Mouse (Mus musculus): ENCODE measurements at regions not wholly inside any gene's neighbourhood (a gene's known extent, or its start where the extent isn't known, plus 50 kb on each side); places are given as distances from the start of the nearest gene placed in this dataset.

GRCm38 (mm10) chr2:146565693-146566092 lies 53.5 kb upstream of the Ralgapa2 start:
- in situ Hi-C loops (cut with MboI, MseI) = no loop called here

GRCm38 (mm10) chr2:146568171-146568842 lies 56.2 kb upstream of the Ralgapa2 start:
- in situ Hi-C loops (cut with MboI, MseI) = no loop called here

DNA sequence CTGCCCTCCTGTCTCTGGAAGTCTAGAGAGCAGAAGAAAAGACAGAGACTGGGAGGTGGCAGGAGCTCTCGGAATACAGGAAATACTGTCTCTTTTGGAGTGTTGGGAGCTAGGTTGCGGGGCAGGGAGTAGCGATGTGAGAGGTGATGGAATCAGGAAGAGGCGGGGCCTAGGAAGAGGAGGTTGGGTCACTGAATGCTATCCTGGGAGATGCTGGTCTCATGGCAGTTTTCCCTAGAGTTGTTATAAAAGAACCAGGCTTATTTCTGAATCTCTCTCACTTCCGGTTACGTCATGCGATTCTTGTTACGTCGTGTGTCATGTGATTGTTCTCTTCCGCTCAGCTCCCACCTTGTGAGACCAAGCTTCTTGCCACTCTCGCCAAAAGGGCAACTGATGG lies 58.9 kb upstream of the Ralgapa2 start:
- in situ Hi-C loops (cut with MboI, MseI) = loop anchor here (10.0 kb wide), 1 partner anchor 1664 kb away; no protein-coding TSS in a partner anchor

DNA sequence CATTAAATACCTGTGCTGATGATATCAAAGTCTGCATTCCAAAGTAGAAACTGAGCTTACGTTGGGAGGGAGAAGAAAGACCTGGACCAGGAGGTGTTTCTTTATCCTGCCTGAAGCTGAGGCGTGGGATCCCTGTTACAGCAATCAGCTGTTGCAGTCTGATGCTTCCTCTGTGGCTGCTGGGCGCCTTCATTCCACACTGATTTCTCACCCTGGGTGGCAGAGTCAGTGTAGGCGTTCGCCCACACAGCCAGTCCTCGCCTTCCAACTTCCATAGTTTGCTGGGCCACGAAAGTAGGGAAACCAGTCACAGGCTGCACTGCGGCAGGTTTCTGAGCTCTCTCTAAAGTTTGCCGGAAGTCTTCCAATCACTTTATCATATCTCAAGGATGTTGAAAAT lies 59.7 kb upstream of the Ralgapa2 start:
- in situ Hi-C loops (cut with MboI, MseI) = loop anchor here (10.0 kb wide), 1 partner anchor 1663 kb away; no protein-coding TSS in a partner anchor

DNA sequence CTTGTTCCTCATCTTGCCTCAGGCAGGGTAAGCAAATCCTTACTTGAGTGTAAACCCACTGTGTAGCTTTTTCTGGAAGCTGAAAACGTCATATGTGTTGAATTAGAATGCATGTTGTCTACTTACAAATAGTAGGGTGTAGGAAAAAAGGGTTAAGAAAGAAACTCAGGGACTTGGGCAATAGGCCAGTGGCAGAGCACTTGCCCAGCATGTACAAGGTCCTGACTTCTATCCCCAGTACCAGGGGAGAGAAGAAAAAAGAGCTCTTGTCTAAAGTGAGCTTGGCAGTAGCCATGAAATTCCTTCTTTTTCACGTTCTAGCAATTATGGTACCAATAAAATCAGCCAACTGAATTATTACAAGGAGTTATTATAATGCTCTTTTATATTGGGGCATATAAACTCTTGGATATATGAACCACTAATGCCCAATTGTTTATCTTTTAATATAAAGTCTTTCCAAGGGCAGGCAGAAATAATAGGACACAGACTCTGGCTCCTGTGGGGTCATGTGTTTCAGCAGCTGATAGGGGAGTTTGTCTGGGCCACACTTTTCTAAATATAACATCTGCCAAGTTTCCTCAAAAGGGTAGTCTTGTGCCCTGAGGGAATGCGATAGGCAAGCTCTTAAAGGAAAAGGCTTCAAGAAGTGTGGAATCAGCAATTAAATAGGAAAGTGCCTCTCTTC lies 63.6 kb upstream of the Ralgapa2 start:
- in situ Hi-C loops (cut with MboI, MseI) = loop anchor here (10.0 kb wide), 1 partner anchor 1659 kb away; no protein-coding TSS in a partner anchor

DNA sequence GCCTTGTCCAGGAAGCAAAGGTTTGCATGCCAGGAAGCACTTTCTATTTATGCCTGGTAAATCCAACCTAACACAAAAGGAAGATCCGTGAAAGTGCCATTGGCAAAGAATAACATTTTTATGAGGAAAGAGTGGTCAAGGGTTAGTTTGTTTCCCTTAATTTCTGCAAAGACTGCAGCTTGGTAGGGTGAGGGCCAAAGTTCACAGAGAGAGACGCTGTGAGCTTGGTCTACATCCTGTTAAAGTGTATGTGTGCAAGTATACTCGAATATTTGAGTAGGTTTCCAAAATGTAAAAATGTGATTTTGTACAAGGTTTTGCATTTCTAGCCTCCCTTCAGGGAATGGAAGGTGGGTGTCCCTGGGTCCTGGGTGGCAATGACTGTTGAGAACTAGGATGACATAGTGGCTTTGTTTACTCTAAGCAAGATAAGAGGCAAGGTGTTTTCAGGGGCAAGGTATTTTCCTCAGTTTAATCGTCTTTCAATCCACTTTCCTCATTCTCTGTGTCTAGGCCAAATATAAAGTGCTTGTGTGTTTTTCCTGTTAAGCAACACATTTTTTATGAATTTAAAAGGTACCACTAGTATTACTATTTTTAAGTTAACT lies 64.3 kb upstream of the Ralgapa2 start:
- in situ Hi-C loops (cut with MboI, MseI) = loop anchor here (10.0 kb wide), 1 partner anchor 1658 kb away; no protein-coding TSS in a partner anchor

DNA sequence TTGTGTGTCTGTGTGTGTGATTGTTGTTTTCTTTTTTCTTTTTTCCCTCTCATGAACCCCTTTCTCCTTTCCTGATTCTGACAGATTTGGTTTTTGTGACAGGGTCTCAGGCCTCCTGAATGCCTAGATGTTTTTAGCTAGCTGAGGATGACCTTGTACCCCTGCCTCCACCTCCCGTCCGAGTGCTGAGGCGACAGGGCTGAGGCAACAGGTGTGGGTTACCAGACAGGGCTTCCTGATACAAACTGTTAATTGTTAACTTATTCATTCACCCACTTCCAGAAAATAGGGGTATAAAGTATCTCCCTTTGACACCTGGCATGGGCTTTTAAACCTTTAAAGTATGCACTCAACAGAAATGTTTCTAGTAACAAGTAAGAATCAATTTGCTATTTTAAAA lies 65.0 kb upstream of the Ralgapa2 start:
- in situ Hi-C loops (cut with MboI, MseI) = loop anchor here (10.0 kb wide), 1 partner anchor 1658 kb away; no protein-coding TSS in a partner anchor

GRCm38 (mm10) chr2:146581220-146581619 lies 69.1 kb upstream of the Ralgapa2 start:
- in situ Hi-C loops (cut with MboI, MseI) = no loop called here

GRCm38 (mm10) chr2:146583807-146584388 lies 71.8 kb upstream of the Ralgapa2 start:
- in situ Hi-C loops (cut with MboI, MseI) = no loop called here

GRCm38 (mm10) chr2:146586381-146586780 lies 74.2 kb upstream of the Ralgapa2 start:
- in situ Hi-C loops (cut with MboI, MseI) = no loop called here

GRCm38 (mm10) chr2:146586981-146587380 lies 74.8 kb upstream of the Ralgapa2 start:
- in situ Hi-C loops (cut with MboI, MseI) = no loop called here

- in situ Hi-C loops (cut with MboI, MseI) = no loop called here
Measured at GRCm38 (mm10) chr2:146589860-146590259, 77.7 kb upstream of the Ralgapa2 start.

- in situ Hi-C loops (cut with MboI, MseI) = no loop called here
Measured at GRCm38 (mm10) chr2:146593291-146593690, 81.1 kb upstream of the Ralgapa2 start.

- in situ Hi-C loops (cut with MboI, MseI) = no loop called here
Measured at GRCm38 (mm10) chr2:146594212-146594611, 82.1 kb upstream of the Ralgapa2 start.

- in situ Hi-C loops (cut with MboI, MseI) = no loop called here
Measured at GRCm38 (mm10) chr2:146595673-146596072, 83.5 kb upstream of the Ralgapa2 start.

DNA sequence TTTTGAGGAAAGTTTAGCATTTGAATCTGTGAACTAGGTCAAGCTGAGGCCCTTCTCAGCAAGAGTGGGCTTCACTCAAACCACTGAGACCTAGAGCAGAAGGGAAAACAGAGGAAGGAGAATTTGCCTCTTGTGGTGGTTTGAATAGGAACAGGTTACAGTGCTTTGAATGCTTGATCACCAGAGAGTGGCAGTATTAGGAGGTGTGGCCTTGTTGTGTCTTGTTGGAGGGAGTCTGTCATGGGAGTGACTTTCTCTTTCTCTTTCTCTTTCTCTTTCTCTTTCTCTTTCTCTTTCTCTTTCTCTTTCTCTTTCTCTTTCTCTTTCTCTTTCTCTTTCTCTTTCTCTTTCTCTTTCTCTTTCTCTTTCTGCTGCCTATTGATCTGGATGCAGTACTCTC lies 94.0 kb upstream of the Ralgapa2 start:
- in situ Hi-C loops (cut with MboI, MseI) = no loop called here

DNA sequence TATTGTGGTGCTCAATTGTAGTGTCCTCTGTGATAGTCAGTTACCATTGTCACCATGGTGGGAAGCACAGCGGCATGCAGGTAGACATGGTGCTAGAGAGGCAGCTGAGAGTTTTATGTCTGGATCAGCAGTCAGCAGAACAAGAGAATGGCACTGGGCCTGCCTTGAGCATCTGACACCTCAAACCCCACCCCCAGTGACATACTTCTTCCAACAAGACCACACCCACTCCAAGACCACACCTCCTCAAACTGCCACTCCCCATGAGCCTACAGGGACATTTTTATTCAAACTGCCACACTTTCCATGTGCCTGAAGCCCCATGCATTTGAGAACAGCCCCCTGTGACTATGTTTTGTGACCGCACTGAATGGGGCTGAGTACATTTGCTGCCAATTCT lies 98.8 kb upstream of the Ralgapa2 start:
- in situ Hi-C loops (cut with MboI, MseI) = no loop called here

GRCm38 (mm10) chr2:146611886-146612521 lies 99.9 kb upstream of the Ralgapa2 start:
- in situ Hi-C loops (cut with MboI, MseI) = no loop called here

- in situ Hi-C loops (cut with MboI, MseI) = no loop called here
Measured at GRCm38 (mm10) chr2:146612522-146613288, 100.6 kb upstream of the Ralgapa2 start.

GRCm38 (mm10) chr2:146621167-146621566 lies 109.0 kb upstream of the Ralgapa2 start:
- in situ Hi-C loops (cut with MboI, MseI) = no loop called here

DNA sequence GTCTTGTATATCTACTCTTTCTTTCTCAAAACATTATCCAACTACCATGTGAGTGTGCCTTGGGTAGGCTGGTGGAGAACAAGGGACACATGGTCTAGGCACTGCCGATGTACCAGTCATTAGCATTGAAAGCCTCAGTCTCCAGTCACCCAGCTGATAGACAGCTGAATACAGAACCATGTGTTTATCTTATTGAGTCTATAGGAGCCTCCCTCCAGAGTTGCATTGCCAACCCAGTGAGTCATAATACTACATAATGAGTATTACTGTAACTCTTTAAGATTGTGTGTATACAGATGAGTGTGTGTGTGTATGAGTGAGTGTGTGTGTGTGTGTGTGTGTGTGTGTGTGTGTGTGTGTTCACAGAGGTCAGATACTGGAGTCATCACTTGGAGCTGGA lies 110.9 kb upstream of the Ralgapa2 start:
- in situ Hi-C loops (cut with MboI, MseI) = no loop called here
